Mouse (Mus musculus) kidney, postnatal 10 days (tissue): ENCODE results near the gene Golga1.

Source experiments
- DNase-seq: peaks from one replicate; pipeline ENCODE4 v3.0.0; 2021; ENCODE audit warnings: mixed read lengths

Gene Golga1

GRCm38 (mm10) chr2:39005574-39006079, 59.7 kb downstream of the Golga1 start, which contains the start of gene Rpl35:
TSS of gene Rpl35 (minus strand) at chr2:39005624.
- peak; percentile 63 for DNase-seq

GRCm38 (mm10) chr2:39004880-39005435, 60.4 kb downstream of the Golga1 start, which contains the start of gene Arpc5l:
TSS of gene Arpc5l (plus strand) at chr2:39005348.
- DNase-seq: peak; percentile 96

GRCm38 (mm10) chr2:39004372-39004771, 61.0 kb downstream of the Golga1 start:
- peak; percentile 38 for DNase-seq

GRCm38 (mm10) chr2:39003512-39003911, 61.8 kb downstream of the Golga1 start:
- DNase-seq: no peak

GRCm38 (mm10) chr2:39003106-39003505, 62.2 kb downstream of the Golga1 start:
- DNase-seq: no peak

- DNase-seq: no peak
Measured at GRCm38 (mm10) chr2:39001866-39002265, 63.5 kb downstream of the Golga1 start.

- no peak for DNase-seq
Measured at GRCm38 (mm10) chr2:39000587-39000919, 64.8 kb downstream of the Golga1 start.

GRCm38 (mm10) chr2:38999910-39000586, 65.3 kb downstream of the Golga1 start:
- DNase-seq: no peak

- no peak for DNase-seq
Measured at GRCm38 (mm10) chr2:38999381-38999780, 66.0 kb downstream of the Golga1 start.

- DNase-seq: peak; percentile 91
Measured at GRCm38 (mm10) chr2:38997386-38998374, 67.7 kb downstream of the Golga1 start, which contains the start of gene Wdr38. TSS of gene Wdr38 (plus strand) at chr2:38997476.

GRCm38 (mm10) chr2:38992452-38992851, 72.9 kb downstream of the Golga1 start:
- peak; percentile 70 for DNase-seq

- no peak for DNase-seq
Measured at GRCm38 (mm10) chr2:38992004-38992403, 73.3 kb downstream of the Golga1 start.

- no peak for DNase-seq
Measured at GRCm38 (mm10) chr2:38988929-38989328, 76.4 kb downstream of the Golga1 start.

GRCm38 (mm10) chr2:38987803-38988510, 77.4 kb downstream of the Golga1 start:
- no peak for DNase-seq

- DNase-seq: no peak
Measured at GRCm38 (mm10) chr2:38987371-38987770, 78.0 kb downstream of the Golga1 start.

- DNase-seq: peak; percentile 77
Measured at GRCm38 (mm10) chr2:38986580-38986979, 78.8 kb downstream of the Golga1 start.

- DNase-seq: no peak
Measured at GRCm38 (mm10) chr2:38983456-38983855, 81.9 kb downstream of the Golga1 start.

GRCm38 (mm10) chr2:38977837-38978236, 87.5 kb downstream of the Golga1 start:
- no peak for DNase-seq

- DNase-seq: no peak
Measured at GRCm38 (mm10) chr2:38975941-38976805, 89.2 kb downstream of the Golga1 start.

- no peak for DNase-seq
Measured at GRCm38 (mm10) chr2:38975181-38975580, 90.2 kb downstream of the Golga1 start.

- DNase-seq: no peak
Measured at GRCm38 (mm10) chr2:38974171-38974570, 91.2 kb downstream of the Golga1 start.
